Mouse (Mus musculus): ENCODE measurements around the gene Keap1.
"Not testable (repeated sequence)": the region's sequence is repeated elsewhere in the genome, so short reads cannot be mapped to it uniquely, and the experiment has no call there.

Gene Keap1

GRCm38 (mm10) chr9:21233366-21233765 is 5.8 kb downstream of the Keap1 start:
- DNase-seq (ENCODE audit: low spot score in 2 of 2) = no peak

DNA sequence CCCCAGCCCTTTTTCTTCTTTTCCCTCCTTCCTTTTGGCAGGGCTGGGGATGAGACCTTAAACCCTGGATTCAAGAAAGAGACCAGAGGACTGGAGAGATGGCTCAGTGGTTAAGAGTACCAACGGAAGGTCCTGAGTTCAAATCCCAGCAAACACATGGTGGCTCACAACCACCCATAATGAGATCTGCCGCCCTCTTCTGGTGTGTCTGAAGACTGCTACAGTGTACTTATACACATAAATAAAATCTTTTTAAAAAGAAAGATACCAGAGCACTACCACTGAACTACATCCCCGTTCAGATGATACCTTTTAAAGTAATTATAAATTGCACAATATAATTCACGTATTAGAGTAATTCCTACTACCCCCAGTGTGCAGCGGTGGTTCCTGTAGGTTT is 6.3 kb downstream of the Keap1 start:
- no peak for DNase-seq (ENCODE audit: low spot score in 2 of 2)

- DNase-seq (ENCODE audit: low spot score in 2 of 2) = no peak
Measured at GRCm38 (mm10) chr9:21231551-21231950, 7.6 kb downstream of the Keap1 start.

- no peak for DNase-seq (ENCODE audit: low spot score in 2 of 2)
Measured at GRCm38 (mm10) chr9:21227342-21227741, 11.8 kb downstream of the Keap1 start.

DNA sequence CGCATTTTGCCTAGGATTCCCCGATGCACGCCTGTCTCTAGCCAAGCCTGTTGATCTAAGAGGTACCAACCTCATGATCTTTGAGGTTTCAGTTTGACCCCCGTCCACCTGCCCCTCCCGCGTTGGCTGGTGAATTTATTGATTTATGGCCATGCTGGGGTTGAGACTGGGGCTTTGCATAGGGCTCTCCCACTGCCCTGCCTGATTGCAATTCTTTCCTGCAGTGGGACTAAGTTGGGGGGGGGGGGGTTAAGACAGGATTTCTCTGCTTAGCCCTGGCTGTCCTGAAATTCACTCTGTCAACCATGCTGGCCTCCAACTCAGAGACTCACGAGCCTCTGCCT is 13.8 kb downstream of the Keap1 start:
- no peak for DNase-seq (ENCODE audit: low spot score in 2 of 2)

DNA sequence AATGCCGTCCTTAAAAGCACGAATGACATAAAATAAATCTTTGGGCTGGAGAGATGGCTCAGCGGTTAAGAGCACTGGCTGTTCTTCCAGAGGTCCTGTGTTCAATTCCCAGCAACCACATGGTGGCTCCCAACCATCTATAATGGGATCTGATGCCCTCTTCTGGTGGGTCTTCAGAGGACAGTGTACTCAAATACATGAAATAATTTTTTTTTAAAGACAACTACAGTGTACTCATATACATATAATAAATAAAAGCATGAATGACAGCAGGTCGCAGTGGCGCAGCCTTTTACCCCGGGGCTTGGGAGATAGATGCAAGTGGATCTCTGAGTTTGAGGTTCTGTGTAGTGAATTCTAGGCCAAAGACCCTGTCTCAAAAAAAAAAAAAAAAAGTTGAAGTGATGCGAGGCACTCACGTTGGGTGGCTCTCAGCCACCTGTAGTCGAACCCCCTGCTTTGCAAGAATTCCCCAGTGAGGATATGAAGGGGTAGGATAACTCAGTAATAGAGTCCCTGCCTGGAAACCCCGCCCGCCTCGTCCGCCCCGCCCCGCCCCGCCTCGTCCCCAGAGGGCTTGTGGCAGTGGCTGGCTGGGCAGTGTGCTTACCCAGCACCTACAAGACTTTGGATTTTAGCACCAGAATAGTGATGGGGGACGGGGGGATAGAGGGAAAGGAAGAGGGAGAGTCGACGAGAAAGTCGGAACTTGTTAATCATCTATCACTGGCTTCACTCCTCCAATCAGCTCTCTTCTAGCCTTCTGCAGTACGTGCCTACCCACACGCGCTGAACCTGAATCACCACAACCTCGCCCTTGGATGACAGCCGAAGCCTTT is 14.4 kb downstream of the Keap1 start:
- no peak for DNase-seq (ENCODE audit: low spot score in 2 of 2)

DNA sequence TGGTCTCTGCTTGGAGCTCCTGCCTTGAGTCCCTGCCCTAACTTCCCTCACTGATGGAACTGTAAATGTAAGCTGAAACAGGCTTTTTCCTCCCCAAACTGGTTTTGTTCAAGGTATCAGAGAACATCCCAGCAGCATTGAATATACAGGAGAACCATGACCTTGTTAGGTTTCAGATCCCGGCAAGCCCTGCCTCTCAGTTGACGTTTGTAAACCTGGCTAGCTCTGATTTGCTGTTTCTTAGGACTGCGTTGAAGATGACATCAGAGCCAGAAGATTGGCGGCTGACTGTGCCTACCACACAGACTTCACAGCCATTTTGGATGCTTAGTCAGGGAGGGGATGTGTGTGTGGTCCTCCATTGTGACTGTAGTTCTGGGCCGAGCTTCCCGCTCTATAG is 15.3 kb downstream of the Keap1 start:
- DNase-seq (ENCODE audit: low spot score in 2 of 2) = no peak

DNA sequence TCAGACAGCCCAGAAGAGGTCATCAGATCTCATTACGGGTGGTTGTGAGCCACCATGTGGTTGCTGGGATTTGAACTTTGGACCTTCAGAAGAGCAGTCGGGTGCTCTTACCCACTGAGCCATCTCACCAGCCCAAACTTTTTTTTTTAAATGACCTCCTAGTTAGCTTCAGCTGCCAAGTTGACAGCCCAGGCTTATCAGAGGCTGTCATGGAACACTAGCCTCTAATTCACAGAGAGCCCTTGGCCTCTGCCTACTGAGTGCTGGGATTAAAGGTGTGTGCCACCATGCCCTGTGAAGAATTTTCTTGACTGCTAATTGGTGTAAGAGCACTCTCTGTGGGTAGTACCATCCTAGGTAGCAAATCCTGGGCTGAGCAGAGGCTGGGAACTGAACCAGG is 15.7 kb downstream of the Keap1 start:
- not testable (repeated sequence) for DNase-seq (ENCODE audit: low spot score in 2 of 2)

- no peak for DNase-seq (ENCODE audit: low spot score in 2 of 2)
Measured at GRCm38 (mm10) chr9:21221383-21221929, 17.7 kb downstream of the Keap1 start.

- peak; percentile 82 to 89 for DNase-seq (ENCODE audit: low spot score in 2 of 2)
Measured at GRCm38 (mm10) chr9:21220490-21221382, 18.4 kb downstream of the Keap1 start.

GRCm38 (mm10) chr9:21219820-21220219 is 19.3 kb downstream of the Keap1 start:
- DNase-seq (ENCODE audit: low spot score in 2 of 2) = no peak

- DNase-seq (ENCODE audit: low spot score in 2 of 2) = no peak
Measured at GRCm38 (mm10) chr9:21216050-21216841, 22.9 kb downstream of the Keap1 start.

DNA sequence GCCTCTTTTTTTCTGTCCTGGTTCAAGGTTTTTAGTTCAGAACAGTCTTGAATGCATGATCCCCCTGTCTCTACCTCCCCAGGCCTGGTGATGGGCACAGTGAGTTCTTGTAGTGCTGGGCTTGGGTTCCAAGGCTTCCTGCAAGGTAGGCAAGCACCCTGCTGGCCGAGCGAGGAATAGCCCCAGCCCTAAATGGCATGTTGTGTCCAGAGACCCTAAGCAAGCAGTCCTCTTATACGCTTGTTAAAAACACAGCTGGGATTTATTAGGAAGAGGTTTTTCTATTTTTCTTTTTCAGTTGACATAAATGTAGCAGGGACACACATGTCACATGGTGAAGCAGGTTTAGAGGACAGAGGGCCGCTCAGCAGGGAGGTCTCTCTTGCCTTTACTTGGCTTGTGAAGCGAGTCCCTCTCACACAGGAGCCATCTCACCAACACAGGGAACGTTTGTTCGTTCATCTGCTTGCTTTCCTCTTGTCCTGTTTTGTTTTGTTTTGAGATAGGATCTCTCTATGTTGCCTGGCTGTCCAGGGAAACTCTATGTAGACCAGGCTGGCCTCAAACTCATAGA is 25.5 kb downstream of the Keap1 start:
- DNase-seq (ENCODE audit: low spot score in 2 of 2) = no peak

DNA sequence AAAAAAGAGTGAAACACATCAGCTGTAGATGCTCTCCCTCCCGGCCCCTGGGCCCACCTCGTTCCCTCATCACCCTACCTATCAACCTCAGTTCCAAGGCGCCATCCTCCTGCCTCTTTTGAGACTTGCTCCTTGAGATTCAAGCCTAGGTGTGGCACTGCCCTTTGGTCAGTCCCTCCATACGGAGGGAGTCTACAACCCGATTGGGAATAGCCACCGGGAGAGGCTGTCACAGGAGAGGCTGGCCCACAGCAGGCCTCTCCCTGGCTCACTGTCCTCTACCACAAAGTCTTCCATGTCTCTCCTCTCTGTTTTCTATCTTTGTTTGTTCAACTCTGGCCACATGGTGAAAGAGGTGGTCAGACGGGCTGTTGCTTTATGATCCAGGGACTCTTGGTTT is 27.5 kb downstream of the Keap1 start:
- DNase-seq (ENCODE audit: low spot score in 2 of 2) = no peak

GRCm38 (mm10) chr9:21210821-21211220 is 28.3 kb downstream of the Keap1 start:
- no peak for DNase-seq (ENCODE audit: low spot score in 2 of 2)

DNA sequence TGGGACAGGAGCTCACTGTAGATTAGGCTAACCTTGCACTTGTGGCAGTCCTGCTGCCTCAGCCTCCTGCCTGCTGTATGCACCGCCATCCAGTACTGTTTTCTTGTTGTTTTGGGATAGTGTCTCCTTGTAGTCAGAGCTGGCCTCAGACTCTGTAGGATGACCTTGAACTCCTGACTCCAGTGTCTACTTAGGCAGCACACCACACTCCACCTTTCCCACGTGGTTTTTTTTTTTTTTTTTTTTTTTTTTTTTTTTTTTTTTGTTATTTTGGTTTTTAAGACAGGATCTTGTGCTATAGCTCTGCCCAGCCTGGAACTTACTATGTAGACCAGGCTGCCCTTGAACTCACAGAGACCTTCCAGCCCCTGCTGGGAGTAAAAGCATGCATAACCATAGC is 30.5 kb downstream of the Keap1 start:
- no peak for DNase-seq (ENCODE audit: low spot score in 2 of 2)

- no peak for DNase-seq (ENCODE audit: low spot score in 2 of 2)
Measured at GRCm38 (mm10) chr9:21206848-21207247, 32.3 kb downstream of the Keap1 start.

DNA sequence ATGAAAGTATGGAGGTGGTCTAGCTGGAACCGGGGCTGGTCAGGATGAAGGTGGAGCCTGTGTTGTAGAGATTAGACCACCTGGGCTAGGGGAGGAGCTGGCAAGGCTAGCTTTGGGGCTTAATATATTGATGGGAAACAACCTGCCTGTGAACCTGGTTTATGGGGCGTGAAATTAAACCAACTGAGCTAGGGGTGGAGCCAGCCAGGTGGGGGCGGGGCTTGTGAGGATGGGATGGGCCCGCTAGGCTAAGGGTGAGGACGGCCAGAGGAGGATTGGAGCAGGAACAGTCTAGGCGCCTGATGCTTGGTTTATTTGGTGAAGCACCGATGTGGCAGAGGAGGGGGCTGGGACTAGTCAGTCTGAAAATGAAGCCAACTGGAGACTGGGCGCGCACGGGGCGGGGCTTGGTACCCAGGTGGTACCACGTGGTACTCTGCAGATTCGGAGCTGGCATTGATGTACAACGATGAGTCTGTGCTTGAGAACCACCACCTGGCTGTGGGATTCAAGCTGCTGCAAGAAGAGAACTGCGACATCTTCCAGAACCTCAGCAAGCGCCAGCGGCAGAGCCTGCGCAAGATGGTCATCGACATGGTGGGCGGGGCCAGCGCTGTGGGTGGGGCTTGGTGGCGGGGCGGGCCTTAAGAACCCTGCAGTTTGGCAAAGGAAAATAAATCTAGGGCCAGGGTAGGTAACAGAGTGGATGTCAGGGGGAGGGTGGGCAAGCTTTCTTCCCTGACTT is 34.5 kb downstream of the Keap1 start:
- DNase-seq (ENCODE audit: low spot score in 2 of 2) = no peak

DNA sequence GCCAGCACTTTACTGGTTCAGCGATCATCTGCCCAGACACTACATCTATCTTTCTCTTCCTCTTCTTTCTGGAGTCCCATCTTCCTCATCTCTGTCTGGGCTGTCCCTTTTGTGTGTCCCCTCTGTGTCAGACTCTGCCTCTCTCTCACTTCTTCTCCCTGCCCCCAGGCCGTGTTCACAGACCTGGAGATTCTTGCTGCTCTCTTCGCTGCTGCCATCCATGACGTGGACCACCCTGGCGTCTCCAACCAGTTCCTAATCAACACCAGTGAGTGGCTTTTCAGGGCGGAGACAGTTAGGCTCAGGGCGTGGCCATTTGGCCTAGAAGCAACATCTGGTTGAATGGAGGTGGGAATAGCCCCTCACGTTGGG is 35.0 kb downstream of the Keap1 start:
- no peak for DNase-seq (ENCODE audit: low spot score in 2 of 2)

DNA sequence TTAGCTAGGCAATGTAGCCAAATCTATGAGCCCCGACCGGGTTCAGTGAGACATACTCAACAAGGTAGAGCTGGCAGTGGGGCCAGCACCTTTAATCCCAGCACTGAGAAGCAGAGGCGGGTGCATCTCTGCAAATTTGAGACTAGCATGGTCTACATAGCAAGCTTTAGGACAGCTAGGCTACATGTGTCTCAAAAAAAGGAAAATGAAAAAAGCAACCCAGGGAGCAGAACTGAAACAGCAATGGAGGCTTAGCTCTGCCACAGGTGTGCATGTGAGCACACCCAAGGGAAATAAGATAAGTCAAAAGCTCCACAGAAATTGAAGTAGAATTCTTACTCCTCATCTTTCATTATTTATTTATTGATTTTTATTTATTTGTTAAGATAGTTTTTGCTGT is 40.2 kb downstream of the Keap1 start:
- DNase-seq (ENCODE audit: low spot score in 2 of 2) = no peak

GRCm38 (mm10) chr9:21197981-21198380 is 41.2 kb downstream of the Keap1 start:
- peak; percentile 82 to 86 for DNase-seq (ENCODE audit: low spot score in 2 of 2)

All from frontal cortex, postnatal 10 days (tissue).